Mouse (Mus musculus): ENCODE measurements around the gene Ubn1. TPM values are rescaled to one million over a fixed set of nuclear protein-coding genes. Genes with fewer than 3 reads are reported as not detected.

The Ubn1 gene
- polyA plus RNA-seq (2012; rRNA removed) = 28.1 and 30.2 TPM in 2 replicates

DNA sequence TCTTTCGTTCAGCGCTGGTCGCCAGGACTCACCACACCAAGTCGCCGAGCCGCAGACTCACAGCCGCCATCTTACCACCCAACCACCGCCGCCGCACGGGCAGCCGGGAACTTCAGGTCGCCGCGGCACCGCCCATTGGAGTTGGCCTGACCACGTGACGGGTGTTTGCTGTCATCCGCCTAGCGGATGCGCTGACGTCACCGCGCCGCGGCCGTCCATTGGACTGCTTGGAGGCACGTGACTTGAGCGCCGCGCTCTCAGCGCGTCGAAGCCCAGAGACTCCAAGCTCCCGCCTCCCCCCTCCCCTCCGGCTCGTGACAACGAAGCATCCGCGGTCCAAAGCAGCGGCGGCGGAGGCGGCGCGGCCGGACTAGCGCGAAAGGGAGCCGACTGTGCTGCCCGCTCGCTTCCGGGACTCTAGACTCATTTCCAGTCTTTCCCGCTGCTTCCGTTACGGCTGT, at the start of gene Ubn1, which contains the start of gene Glyr1:
Ubn1 (plus strand) TSS at position 284 of the 461 bp plus-strand sequence.
Glyr1 (minus strand) TSS at position 90 of the 461 bp plus-strand sequence.
- peak; percentile 82 for TF ChIP-seq POLR2A (IDR thresholded peaks at IDR 0.05; ENCODE audit: borderline replicate concordance, insufficient read depth, low read length)
- TF ChIP-seq CTCF (IDR thresholded peaks at IDR 0.05; ENCODE audit: borderline replicate concordance, insufficient read depth, low read depth, low read length) = no peak
- H3K27me3 ChIP-seq (ENCODE audit: control insufficient read depth, insufficient read depth, low read length) = no peaks in the 10 kb centered on the region
- WGBS = under 1% methylated on average over 56 of the region's 56 CpGs
- H3K4me1 ChIP-seq (ENCODE audit: control insufficient read depth, insufficient read depth, low read length) = peaks cover 2% of the 10 kb centered on the region; the same call in 1 of the 2 replicates
- peak; percentile 99 to 100 for DNase-seq
- peak within 1 kb of the TSS; percentile 81 for H3K27ac ChIP-seq (ENCODE audit: insufficient read depth, low read length)
- peak within 1 kb of the TSS; percentile 90 for H3K4me3 ChIP-seq (replicated peaks; ENCODE audit: insufficient read depth, low read depth, low read length)

DNA sequence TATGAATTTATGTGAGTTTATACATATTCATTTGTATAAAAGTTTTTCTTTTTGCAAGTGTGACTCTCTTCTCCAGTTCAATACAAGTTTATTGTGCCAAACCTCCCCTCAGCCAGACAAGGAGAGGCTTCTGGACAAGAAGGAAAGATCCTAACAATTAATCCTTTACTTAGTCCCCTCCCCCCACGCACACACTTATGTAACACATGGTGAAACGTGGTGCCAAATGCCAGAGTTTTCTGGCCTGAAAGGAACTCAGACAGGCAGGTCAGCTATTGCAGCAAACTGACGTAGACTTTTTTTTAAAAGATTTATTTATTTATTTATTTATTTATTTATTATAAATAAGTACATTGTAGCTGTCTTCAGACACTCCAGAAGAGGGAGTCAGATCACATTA, 49.2 kb upstream of the Ubn1 start:
- H3K4me1 ChIP-seq (ENCODE audit: control insufficient read depth, insufficient read depth, low read length) = no peaks in the 10 kb centered on the region
- H3K4me3 ChIP-seq (replicated peaks; ENCODE audit: insufficient read depth, low read depth, low read length) = no peak overlapping the region
- no peak for DNase-seq
- TF ChIP-seq CTCF (IDR thresholded peaks at IDR 0.05; ENCODE audit: borderline replicate concordance, insufficient read depth, low read depth, low read length) = no peak
- no peak for TF ChIP-seq POLR2A (IDR thresholded peaks at IDR 0.05; ENCODE audit: borderline replicate concordance, insufficient read depth, low read length)
- H3K27ac ChIP-seq (ENCODE audit: insufficient read depth, low read length) = no peak overlapping the region
- no peaks in the 10 kb centered on the region for H3K27me3 ChIP-seq (ENCODE audit: control insufficient read depth, insufficient read depth, low read length)
- WGBS = 34% methylated on average over 3 of the region's 3 CpGs

DNA sequence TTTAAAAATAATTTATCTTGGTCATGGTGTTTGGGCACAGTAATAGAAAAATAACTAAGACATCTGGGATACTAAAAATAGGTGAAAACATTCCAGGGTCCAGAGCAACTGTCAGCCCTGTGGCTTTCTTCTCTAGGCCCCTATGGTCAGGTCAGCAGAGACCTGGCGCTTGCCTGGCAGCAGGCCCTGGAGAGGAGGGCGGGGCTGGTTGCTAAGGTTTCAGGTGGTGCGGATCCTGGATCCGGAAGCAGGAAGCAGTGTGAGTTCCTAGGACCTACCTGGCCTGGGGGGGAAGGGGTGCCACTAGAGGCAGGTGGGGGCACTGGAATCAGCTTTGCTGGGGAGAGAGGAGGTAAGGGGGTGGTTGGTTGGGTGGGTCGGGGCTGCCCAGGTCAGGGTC, 42.8 kb upstream of the Ubn1 start, which contains the start of gene Smim22:
Smim22 (plus strand) TSS at position 222 of the 400 bp plus-strand sequence.
- TF ChIP-seq POLR2A (IDR thresholded peaks at IDR 0.05; ENCODE audit: borderline replicate concordance, insufficient read depth, low read length) (no peak), CTCF (IDR thresholded peaks at IDR 0.05; ENCODE audit: borderline replicate concordance, insufficient read depth, low read depth, low read length) (no peak)
- Histone ChIP-seq H3K27me3 (ENCODE audit: control insufficient read depth, insufficient read depth, low read length) (no peaks in the 10 kb centered on the region), H3K27ac (ENCODE audit: insufficient read depth, low read length) (no peak within 1 kb of the TSS), H3K4me3 (replicated peaks; ENCODE audit: insufficient read depth, low read depth, low read length) (no peak within 1 kb of the TSS), H3K4me1 (ENCODE audit: control insufficient read depth, insufficient read depth, low read length) (peaks cover 11% of the 10 kb centered on the region)
- WGBS = 52% methylated on average over 5 of the region's 5 CpGs
- no peak for DNase-seq

DNA sequence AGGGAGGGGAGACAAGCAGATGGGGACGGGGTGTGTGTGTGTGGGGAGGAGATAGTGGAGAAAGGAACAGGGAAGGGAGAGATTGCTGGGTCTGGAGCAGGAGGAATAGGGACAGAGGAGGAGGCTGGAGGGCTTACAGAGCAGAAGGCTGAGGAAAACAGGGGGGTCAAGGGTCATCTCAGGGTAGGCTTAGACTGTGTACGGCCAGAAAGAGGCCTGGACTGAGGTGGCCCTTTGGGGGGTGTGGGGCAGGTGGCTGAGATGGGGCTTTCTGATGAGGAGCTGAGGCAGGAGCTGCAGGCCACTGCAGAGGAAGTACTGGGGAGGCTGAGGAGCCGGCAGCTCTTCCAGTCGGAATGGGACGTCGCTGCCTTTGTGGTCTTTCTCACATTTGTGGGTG, 42.4 kb upstream of the Ubn1 start:
- Histone ChIP-seq H3K4me1 (ENCODE audit: control insufficient read depth, insufficient read depth, low read length) (peaks cover 16% of the 10 kb centered on the region), H3K27me3 (ENCODE audit: control insufficient read depth, insufficient read depth, low read length) (no peaks in the 10 kb centered on the region), H3K27ac (ENCODE audit: insufficient read depth, low read length) (no peak overlapping the region), H3K4me3 (replicated peaks; ENCODE audit: insufficient read depth, low read depth, low read length) (no peak overlapping the region)
- WGBS = 66% methylated on average over 6 of the region's 6 CpGs
- TF ChIP-seq POLR2A (IDR thresholded peaks at IDR 0.05; ENCODE audit: borderline replicate concordance, insufficient read depth, low read length) (no peak), CTCF (IDR thresholded peaks at IDR 0.05; ENCODE audit: borderline replicate concordance, insufficient read depth, low read depth, low read length) (no peak)
- DNase-seq = no peak

DNA sequence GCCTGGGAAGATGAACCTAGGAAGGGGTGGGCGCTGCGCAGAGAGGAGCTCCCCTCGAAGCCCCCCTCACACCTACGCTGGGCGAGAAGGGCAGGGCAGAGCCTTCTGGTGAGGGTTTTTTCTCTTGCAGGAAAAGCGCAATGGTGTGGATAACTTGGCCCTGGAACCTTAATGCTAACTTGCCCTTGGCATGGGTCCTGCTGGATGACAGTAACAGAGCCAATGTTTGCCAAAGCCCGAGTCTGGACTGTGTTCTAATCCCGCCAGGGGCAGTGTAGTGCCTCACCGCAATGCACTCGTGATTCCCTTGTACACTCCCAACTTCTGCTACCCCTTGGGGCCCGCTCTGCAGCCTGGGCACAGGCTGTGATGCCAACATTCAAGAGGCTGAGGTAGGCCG, 41.8 kb upstream of the Ubn1 start:
- no peak for DNase-seq
- 48% methylated on average over 12 of the region's 12 CpGs for WGBS
- peaks cover 16% of the 10 kb centered on the region for H3K4me1 ChIP-seq (ENCODE audit: control insufficient read depth, insufficient read depth, low read length)

DNA sequence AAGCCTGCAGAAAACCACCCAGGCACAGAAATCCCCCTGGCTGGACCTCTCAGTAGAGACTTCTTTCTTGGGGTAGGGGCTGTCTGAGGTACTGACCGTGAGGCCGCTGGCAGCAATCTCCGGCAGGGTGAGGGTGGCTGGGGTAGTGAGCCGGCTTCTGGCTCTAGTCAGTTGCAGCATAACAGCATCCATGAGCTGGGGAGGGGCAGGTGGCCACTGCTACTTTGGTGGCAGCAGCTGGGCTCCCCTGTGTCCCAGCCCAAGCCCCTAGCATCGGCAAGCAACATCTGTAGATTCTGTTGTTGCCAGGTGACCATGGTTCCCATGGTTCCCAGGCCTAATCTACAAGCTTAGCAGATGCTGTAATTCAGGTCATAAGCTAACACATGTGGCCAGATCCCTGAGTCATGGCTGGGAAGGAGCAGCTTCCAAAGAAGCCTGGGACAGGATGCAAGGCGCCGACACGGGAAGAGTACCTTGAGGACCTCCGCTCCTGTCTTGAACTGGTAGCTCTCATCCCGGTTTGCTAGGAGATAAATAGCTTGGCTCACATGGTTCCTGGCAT, 39.4 kb upstream of the Ubn1 start:
- peaks cover 16% of the 10 kb centered on the region for H3K4me1 ChIP-seq (ENCODE audit: control insufficient read depth, insufficient read depth, low read length)
- no peak for TF ChIP-seq CTCF (IDR thresholded peaks at IDR 0.05; ENCODE audit: borderline replicate concordance, insufficient read depth, low read depth, low read length)
- TF ChIP-seq POLR2A (IDR thresholded peaks at IDR 0.05; ENCODE audit: borderline replicate concordance, insufficient read depth, low read length) = no peak
- DNase-seq = no peak
- H3K27me3 ChIP-seq (ENCODE audit: control insufficient read depth, insufficient read depth, low read length) = no peaks in the 10 kb centered on the region
- no peak overlapping the region for H3K4me3 ChIP-seq (replicated peaks; ENCODE audit: insufficient read depth, low read depth, low read length)
- 89% methylated on average over 10 of the region's 10 CpGs for WGBS
- no peak overlapping the region for H3K27ac ChIP-seq (ENCODE audit: insufficient read depth, low read length)

More for the DNA sequence above, 41.8 kb upstream of the Ubn1 start:
- TF ChIP-seq POLR2A (IDR thresholded peaks at IDR 0.05; ENCODE audit: borderline replicate concordance, insufficient read depth, low read length) (no peak), CTCF (IDR thresholded peaks at IDR 0.05; ENCODE audit: borderline replicate concordance, insufficient read depth, low read depth, low read length) (no peak)
- Histone ChIP-seq H3K4me3 (replicated peaks; ENCODE audit: insufficient read depth, low read depth, low read length) (no peak overlapping the region), H3K27ac (ENCODE audit: insufficient read depth, low read length) (no peak overlapping the region), H3K27me3 (ENCODE audit: control insufficient read depth, insufficient read depth, low read length) (no peaks in the 10 kb centered on the region)

DNA sequence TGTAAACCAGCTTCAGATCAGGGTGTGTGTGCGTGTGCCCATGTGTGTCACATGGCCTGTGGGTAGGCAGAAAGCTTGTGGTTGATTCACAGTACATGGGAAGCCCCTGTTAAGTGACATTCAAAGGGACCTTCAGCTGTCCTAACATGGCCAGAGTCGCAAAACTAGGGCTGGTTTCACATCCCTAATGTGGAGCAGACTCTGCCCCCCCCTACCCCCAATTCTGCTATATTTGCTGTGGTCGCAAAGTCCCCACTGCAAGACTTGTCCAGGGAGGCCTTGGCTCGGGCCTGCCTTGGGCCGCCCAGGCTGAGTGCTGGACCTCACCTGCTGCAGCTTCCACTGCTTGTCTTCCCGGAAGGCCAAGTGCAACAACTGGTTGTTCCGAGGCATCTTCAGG, 38.6 kb upstream of the Ubn1 start:
- Histone ChIP-seq H3K27ac (ENCODE audit: insufficient read depth, low read length) (no peak overlapping the region), H3K4me3 (replicated peaks; ENCODE audit: insufficient read depth, low read depth, low read length) (no peak overlapping the region), H3K27me3 (ENCODE audit: control insufficient read depth, insufficient read depth, low read length) (no peaks in the 10 kb centered on the region), H3K4me1 (ENCODE audit: control insufficient read depth, insufficient read depth, low read length) (peaks cover 16% of the 10 kb centered on the region)
- 90% methylated on average over 7 of the region's 7 CpGs for WGBS
- no peak for DNase-seq
- TF ChIP-seq POLR2A (IDR thresholded peaks at IDR 0.05; ENCODE audit: borderline replicate concordance, insufficient read depth, low read length) (no peak), CTCF (IDR thresholded peaks at IDR 0.05; ENCODE audit: borderline replicate concordance, insufficient read depth, low read depth, low read length) (no peak)

Measured in cerebellum, adult 2 months (tissue).